Mouse (Mus musculus) ES-E14 (cell line): ENCODE measurements around the gene Dmwd. TPM values are rescaled to one million over a fixed set of nuclear protein-coding genes. Genes with fewer than 3 reads are reported as not detected.

ENCODE experiments used
- DNase-seq: peaks from one replicate; pipeline ENCODE4 v3.0.0-alpha.2; 2013; ENCODE audit warnings: low read depth, low spot score
- H3K27ac ChIP-seq: 2 replicates; pipeline ENCODE4 v1.5.1; 2012; ENCODE audit warnings: low read depth, mild to moderate bottlenecking, low read length, moderate library complexity, mixed read lengths; ENCODE audit not compliant: poor library complexity, insufficient read depth, severe bottlenecking
- H3K36me3 ChIP-seq: 2 replicates; pipeline ENCODE4 v1.6.1; 2012; ENCODE audit warnings: mild to moderate bottlenecking, low read length, moderate library complexity, mixed read lengths; ENCODE audit not compliant: control insufficient read depth, poor library complexity, insufficient read depth, severe bottlenecking
- H3K4me1 ChIP-seq, 2 experiments: fragments of 150-350 bp in 1 of 2; sonication (generic) in 1 of 2; 2 replicates each; pipeline ENCODE4 v1.6.1; 2012; ENCODE audit warnings: low read length in 2 of 2, mild to moderate bottlenecking in 1 of 2, mixed read lengths in 1 of 2; ENCODE audit not compliant: control insufficient read depth in 2 of 2, insufficient read depth in 2 of 2, poor library complexity in 1 of 2
- H3K4me3 ChIP-seq, 2 experiments: fragments of 150-350 bp in 1 of 2; sonication (generic) in 1 of 2; 2 replicates each; pipeline ENCODE4 v1.5.1; 2012; ENCODE audit warnings: low read length in 2 of 2, low read depth in 1 of 2, mild to moderate bottlenecking in 1 of 2, mixed read lengths in 1 of 2; ENCODE audit not compliant: insufficient read depth in 1 of 2, poor library complexity in 1 of 2, severe bottlenecking in 1 of 2
- H3K9ac ChIP-seq: 2 replicates; pipeline ENCODE4 v1.6.1; 2012; ENCODE audit warnings: low read depth, mild to moderate bottlenecking, low read length, mixed read lengths; ENCODE audit not compliant: poor library complexity, insufficient read depth, severe bottlenecking
- H3K9me3 ChIP-seq: fragments of 150-350 bp; sonication (generic); 2 replicates; pipeline ENCODE4 v1.6.1; 2012; ENCODE audit warnings: low read depth, mild to moderate bottlenecking, low read length; ENCODE audit not compliant: control insufficient read depth, insufficient read depth
- CHD2 ChIP-seq: IDR thresholded peaks from 2 replicates; pipeline ENCODE4 v1.6.1; 2014; ENCODE audit warnings: mild to moderate bottlenecking, low read depth, low read length, inconsistent platforms
- HCFC1 ChIP-seq: IDR thresholded peaks from 2 replicates; pipeline ENCODE4 v1.6.1; 2012; ENCODE audit warnings: low read length, inconsistent platforms, borderline replicate concordance; ENCODE audit not compliant: insufficient read depth
- MAFK ChIP-seq: IDR thresholded peaks from 2 replicates; pipeline ENCODE4 v1.6.1; 2014; ENCODE audit warnings: mild to moderate bottlenecking, low read depth, low read length, inconsistent platforms; ENCODE audit not compliant: insufficient read depth
- ZC3H11A ChIP-seq: IDR thresholded peaks from 2 replicates; pipeline ENCODE4 v1.6.1; 2012; ENCODE audit warnings: low read depth, mild to moderate bottlenecking, inconsistent platforms, low read length, borderline replicate concordance
- ZNF384 ChIP-seq: IDR thresholded peaks from 2 replicates; pipeline ENCODE4 v1.6.1; 2012; ENCODE audit warnings: low read depth, low read length, inconsistent platforms
- in situ Hi-C, 2 experiments: fragments of 600-800 bp; cut with MboI; formaldehyde crosslinking; loops; one replicate each; pipeline ENCODE4 v1.15.1; 2025; ENCODE audit warnings: low sequenced_read_pairs in 2 of 2, inconsistent platforms in 1 of 2; ENCODE audit not compliant: unreplicated experiment in 2 of 2
- total RNA-seq: library from RNA; depleted of rRNA; stranded (reverse); fragments of 300-350 nt; gene quantifications from 2 replicates; pipeline ENCODE4 v1.2.3, GENCODE M21; 2012

Dmwd gene
- total RNA-seq, 1 experiment = 41.3 TPM

- in situ Hi-C loops = no loop called here
Measured at GRCm38 (mm10) chr7:19100290-19100689, 24.3 kb downstream of the Dmwd start.

DNA sequence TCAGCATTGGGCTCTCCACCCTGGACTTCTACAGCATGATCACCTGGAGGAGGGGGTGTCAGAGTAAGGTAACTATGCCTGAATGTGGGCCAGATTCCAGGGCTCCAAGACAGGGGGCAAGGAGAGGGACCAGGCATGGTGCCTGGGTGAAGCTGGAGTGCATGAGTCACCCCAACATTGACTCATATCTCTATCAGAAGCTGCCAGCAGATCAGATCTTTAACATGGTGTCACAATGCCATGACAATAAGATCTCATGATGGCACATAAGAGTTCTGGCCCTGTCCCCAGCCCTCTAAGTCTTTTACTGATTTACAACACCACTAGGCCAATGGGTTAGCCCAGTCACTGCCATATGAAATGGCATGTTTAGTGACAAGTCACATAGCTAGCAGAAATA is 27.7 kb downstream of the Dmwd start:
- no peaks in the 10 kb centered on the region for H3K36me3 ChIP-seq
- H3K4me1 ChIP-seq = no peaks in the 10 kb centered on the region
- no peak overlapping the region for H3K27ac ChIP-seq
- in situ Hi-C loops = no loop called here
- no peak overlapping the region for H3K4me3 ChIP-seq
- H3K9me3 ChIP-seq = no peaks in the 10 kb centered on the region
- no peak overlapping the region for H3K9ac ChIP-seq
- TF ChIP-seq ZC3H11A (no peak), HCFC1 (no peak), ZNF384 (no peak), CHD2 (no peak), MAFK (no peak)
- DNase-seq = no peak

More at GRCm38 (mm10) chr7:19100290-19100689, 24.3 kb downstream of the Dmwd start:
- DNase-seq = no peak
- no peaks in the 10 kb centered on the region for H3K36me3 ChIP-seq
- no peak overlapping the region for H3K27ac ChIP-seq
- H3K9me3 ChIP-seq = no peaks in the 10 kb centered on the region
- H3K4me1 ChIP-seq = peaks cover 2 to 9% of the 10 kb centered on the region in 2 experiments; a peak in 2 of 4 replicates
- H3K9ac ChIP-seq = no peak overlapping the region
- TF ChIP-seq ZNF384 (no peak), HCFC1 (no peak), MAFK (no peak), CHD2 (no peak), ZC3H11A (no peak)
- H3K4me3 ChIP-seq = no peak overlapping the region

DNA sequence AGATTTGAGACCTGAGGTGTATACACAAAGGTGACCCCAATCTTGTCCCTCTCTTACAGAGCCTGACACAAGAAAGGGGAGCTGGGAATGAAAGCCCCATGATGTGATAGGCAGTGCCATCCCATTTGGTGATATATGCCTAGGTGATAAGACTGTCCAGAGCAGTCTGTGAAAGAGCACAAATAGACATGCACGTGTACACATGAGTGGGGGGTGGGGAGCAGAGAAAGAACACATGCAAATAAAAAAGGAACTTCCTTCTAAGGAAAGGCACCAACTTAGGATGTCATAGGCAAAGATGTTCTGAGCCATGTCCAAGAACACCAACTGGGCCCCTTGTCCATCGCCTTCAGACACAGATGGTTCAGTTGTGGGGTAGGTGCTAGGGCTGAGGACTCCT is 28.5 kb downstream of the Dmwd start:
- in situ Hi-C loops = no loop called here

DNA sequence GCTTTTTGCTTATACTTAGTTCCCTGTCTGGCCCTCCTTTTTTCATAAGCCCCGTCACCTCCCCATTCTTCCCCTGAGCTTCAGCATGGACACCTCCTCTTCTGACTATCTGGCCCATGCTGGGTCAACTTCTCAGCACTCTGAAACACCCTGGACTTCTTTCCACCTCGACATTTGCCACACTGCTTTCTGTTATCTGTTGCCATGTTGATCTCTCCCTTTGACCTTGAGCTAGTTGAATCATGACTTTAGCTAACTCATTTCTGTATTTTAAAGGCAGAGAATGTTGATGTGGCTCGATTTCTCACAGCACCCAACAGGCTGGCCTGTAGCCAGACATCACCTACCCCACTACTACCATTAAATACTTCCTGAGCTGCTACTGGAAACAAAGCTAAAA is 31.4 kb downstream of the Dmwd start:
- in situ Hi-C loops = no loop called here
- Histone ChIP-seq H3K9me3 (no peaks in the 10 kb centered on the region), H3K27ac (no peak overlapping the region), H3K4me3 (no peak overlapping the region), H3K36me3 (no peaks in the 10 kb centered on the region), H3K4me1 (no peaks in the 10 kb centered on the region), H3K9ac (no peak overlapping the region)
- TF ChIP-seq ZNF384 (no peak), MAFK (no peak), ZC3H11A (no peak), HCFC1 (no peak), CHD2 (no peak)
- DNase-seq = no peak

More for the DNA sequence above, 28.5 kb downstream of the Dmwd start:
- H3K9ac ChIP-seq = no peak overlapping the region
- no peak for TF ChIP-seq MAFK
- TF ChIP-seq ZC3H11A = no peak
- TF ChIP-seq CHD2 = no peak
- no peak for TF ChIP-seq HCFC1
- TF ChIP-seq ZNF384 = no peak
- no peaks in the 10 kb centered on the region for H3K36me3 ChIP-seq
- H3K4me1 ChIP-seq = no peaks in the 10 kb centered on the region
- DNase-seq = no peak
- no peak overlapping the region for H3K27ac ChIP-seq
- H3K4me3 ChIP-seq = no peak overlapping the region
- H3K9me3 ChIP-seq = no peaks in the 10 kb centered on the region

- H3K27ac ChIP-seq = no peak overlapping the region
- no peak overlapping the region for H3K9ac ChIP-seq
- H3K9me3 ChIP-seq = no peaks in the 10 kb centered on the region
- DNase-seq = no peak
- no peak overlapping the region for H3K4me3 ChIP-seq
- H3K4me1 ChIP-seq = no peaks in the 10 kb centered on the region
- in situ Hi-C loops = no loop called here
- H3K36me3 ChIP-seq = no peaks in the 10 kb centered on the region
- no peak for TF ChIP-seq MAFK
- TF ChIP-seq ZNF384 = no peak
- no peak for TF ChIP-seq CHD2
- TF ChIP-seq HCFC1 = no peak
- TF ChIP-seq ZC3H11A = no peak
Measured at GRCm38 (mm10) chr7:19109565-19109964, 33.5 kb downstream of the Dmwd start.
